15 mouse cellular contexts compared by ENCODE assay signal in the genomic region with DNA sequence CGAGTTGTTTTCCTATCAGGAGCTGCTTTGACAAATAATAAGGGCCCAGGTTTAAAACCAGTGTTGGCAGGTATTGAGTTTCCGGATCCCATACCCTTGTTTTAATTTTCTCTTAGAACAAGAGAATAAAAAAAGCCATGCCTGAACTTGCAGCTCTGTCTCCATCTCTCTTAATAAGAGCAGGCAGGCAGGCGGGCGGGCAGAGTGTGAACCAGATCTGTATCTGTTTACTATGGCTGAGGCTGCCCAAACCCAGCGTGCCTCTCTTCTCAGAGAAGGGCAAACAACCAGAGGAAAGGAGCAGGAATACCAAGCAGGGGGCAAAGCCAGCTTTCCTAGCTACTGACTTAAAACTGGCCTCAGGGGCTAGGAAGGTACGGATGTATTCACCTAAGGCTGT. TPM values are rescaled to one million over a fixed set of nuclear protein-coding genes. Genes with fewer than 3 reads are reported as not detected.
DNase-seq lines count a peak whose midpoint lies in the region; ATAC-seq and TF ChIP-seq lines count a peak whose summit lies in the region.
"Had no signal": no experiment of that assay in that cellular context is flagged by ENCODE, and none has a peak within 500 bp of the region (broad histone marks: within the 10 kb centered on the region; RNA-seq: fewer than 3 reads in every experiment).

No protein-coding gene starts in this region.

- peak overlapping the region; percentile 7; the same call in 1 of the 2 replicates for H3K4me3 ChIP-seq in hindbrain, postnatal 0 days (ENCODE audit: low read length)
- H3K4me3 ChIP-seq in hindbrain, embryonic 13.5 days = no peak overlapping the region
- no peak overlapping the region for H3K4me3 ChIP-seq in lung, embryonic 16.5 days (ENCODE audit: low read length)
- peak overlapping the region; percentile 22 for H3K4me3 ChIP-seq in intestine, embryonic 16.5 days (ENCODE audit: low read length)
- peak overlapping the region; percentile 11; the same call in 1 of the 2 replicates for H3K4me3 ChIP-seq in stomach, embryonic 16.5 days (replicated peaks; ENCODE audit: low read length)
- H3K4me3 ChIP-seq in forebrain, postnatal 0 days (ENCODE audit: low read depth, low read length) = no peak overlapping the region
- H3K4me3 ChIP-seq: left cerebral cortex, adult 2 months; neural tube, embryonic 13.5 days had no signal

- no peak overlapping the region for H3K27ac ChIP-seq in hindbrain, postnatal 0 days
- no peak overlapping the region for H3K27ac ChIP-seq in hindbrain, embryonic 13.5 days
- no peak overlapping the region for H3K27ac ChIP-seq in lung, embryonic 16.5 days (ENCODE audit: low read length)
- peak overlapping the region; percentile 62 for H3K27ac ChIP-seq in intestine, embryonic 16.5 days (ENCODE audit: low read length)
- H3K27ac ChIP-seq in stomach, embryonic 16.5 days (ENCODE audit: low read length) = peak overlapping the region; percentile 78
- H3K27ac ChIP-seq in forebrain, postnatal 0 days (ENCODE audit: low read depth, low read length) = no peak overlapping the region
- H3K27ac ChIP-seq: left cerebral cortex, adult 2 months; liver, embryonic 14.5 days; neural tube, embryonic 13.5 days had no signal

- H3K4me1 ChIP-seq in hindbrain, postnatal 0 days (ENCODE audit: insufficient read depth, low read length) = peaks cover 20% of the 10 kb centered on the region
- peaks cover 77% of the 10 kb centered on the region for H3K4me1 ChIP-seq in hindbrain, embryonic 13.5 days (replicated peaks)
- H3K4me1 ChIP-seq in lung, embryonic 16.5 days (replicated peaks; ENCODE audit: control insufficient read depth, insufficient read depth, low read length) = peaks cover 62% of the 10 kb centered on the region
- H3K4me1 ChIP-seq in intestine, embryonic 16.5 days (ENCODE audit: control insufficient read depth, insufficient read depth, low read length) = peaks cover 55% of the 10 kb centered on the region
- H3K4me1 ChIP-seq in stomach, embryonic 16.5 days (ENCODE audit: control insufficient read depth, insufficient read depth, low read length) = peaks cover 67% of the 10 kb centered on the region
- peaks cover 4% of the 10 kb centered on the region; the same call in 1 of the 2 replicates for H3K4me1 ChIP-seq in forebrain, postnatal 0 days (ENCODE audit: insufficient read depth)

- H3K27me3 ChIP-seq in hindbrain, postnatal 0 days (ENCODE audit: insufficient read depth, low read length) = no peaks in the 10 kb centered on the region
- no peaks in the 10 kb centered on the region for H3K27me3 ChIP-seq in hindbrain, embryonic 13.5 days
- no peaks in the 10 kb centered on the region for H3K27me3 ChIP-seq in lung, embryonic 16.5 days (ENCODE audit: control insufficient read depth, insufficient read depth, low read depth, low read length)
- no peaks in the 10 kb centered on the region for H3K27me3 ChIP-seq in intestine, embryonic 16.5 days (replicated peaks; ENCODE audit: control insufficient read depth, insufficient read depth, low read length)
- H3K27me3 ChIP-seq in stomach, embryonic 16.5 days (ENCODE audit: control insufficient read depth, insufficient read depth, low read length) = no peaks in the 10 kb centered on the region
- no peaks in the 10 kb centered on the region for H3K27me3 ChIP-seq in forebrain, postnatal 0 days (ENCODE audit: insufficient read depth, low read length)
- H3K27me3 ChIP-seq: neural tube, embryonic 13.5 days; Patski had no signal

- TF ChIP-seq CTCF in hindbrain, postnatal 0 days (IDR thresholded peaks at IDR 0.05; ENCODE audit: low read depth) = no peak
- no peak for TF ChIP-seq CTCF in forebrain, postnatal 0 days (IDR thresholded peaks at IDR 0.05; ENCODE audit: low read depth)

- H3K9me3 ChIP-seq in hindbrain, postnatal 0 days (ENCODE audit: low read length) = no peaks in the 10 kb centered on the region
- H3K9me3 ChIP-seq in hindbrain, embryonic 13.5 days = no peaks in the 10 kb centered on the region
- no peaks in the 10 kb centered on the region for H3K9me3 ChIP-seq in lung, embryonic 16.5 days (ENCODE audit: control insufficient read depth, low read length)
- H3K9me3 ChIP-seq in intestine, embryonic 16.5 days (ENCODE audit: control insufficient read depth, low read length) = no peaks in the 10 kb centered on the region
- no peaks in the 10 kb centered on the region for H3K9me3 ChIP-seq in stomach, embryonic 16.5 days (replicated peaks; ENCODE audit: control insufficient read depth, low read length)
- H3K9me3 ChIP-seq in forebrain, postnatal 0 days (ENCODE audit: low read length) = no peaks in the 10 kb centered on the region
- H3K9me3 ChIP-seq: neural tube, embryonic 13.5 days had no signal

- H3K36me3 ChIP-seq in hindbrain, postnatal 0 days (ENCODE audit: insufficient read depth, low read length) = no peaks in the 10 kb centered on the region
- H3K36me3 ChIP-seq in hindbrain, embryonic 13.5 days = no peaks in the 10 kb centered on the region
- no peaks in the 10 kb centered on the region for H3K36me3 ChIP-seq in lung, embryonic 16.5 days (ENCODE audit: control insufficient read depth, insufficient read depth, low read length)
- no peaks in the 10 kb centered on the region for H3K36me3 ChIP-seq in intestine, embryonic 16.5 days (ENCODE audit: control insufficient read depth, insufficient read depth, low read length)
- H3K36me3 ChIP-seq in stomach, embryonic 16.5 days (ENCODE audit: control insufficient read depth, insufficient read depth, low read length) = no peaks in the 10 kb centered on the region
- no peaks in the 10 kb centered on the region for H3K36me3 ChIP-seq in forebrain, postnatal 0 days (ENCODE audit: insufficient read depth)
- H3K36me3 ChIP-seq: neural tube, embryonic 13.5 days had no signal

- WGBS in hindbrain, postnatal 0 days = 56% methylated on average over 6 of the region's 6 CpGs
- 74% methylated on average over 6 of the region's 6 CpGs for WGBS in hindbrain, embryonic 13.5 days
- WGBS in lung, embryonic 16.5 days = 46% methylated on average over 6 of the region's 6 CpGs
- 44% methylated on average over 6 of the region's 6 CpGs for WGBS in intestine, embryonic 16.5 days
- WGBS in stomach, embryonic 16.5 days = 55% methylated on average over 6 of the region's 6 CpGs
- 69% methylated on average over 6 of the region's 6 CpGs for WGBS in forebrain, postnatal 0 days

- no peak for ATAC-seq in hindbrain, postnatal 0 days
- ATAC-seq in hindbrain, embryonic 13.5 days (ENCODE audit: low FRiP score) = no peak
- ATAC-seq in lung, embryonic 16.5 days (ENCODE audit: low read depth) = no peak
- no peak for ATAC-seq in intestine, embryonic 16.5 days
- ATAC-seq in stomach, embryonic 16.5 days (ENCODE audit: insufficient read depth, low FRiP score) = no peak
- no peak for ATAC-seq in forebrain, postnatal 0 days
- ATAC-seq: forebrain, embryonic 14.5 days; Patski had no signal

- peak overlapping the region; percentile 31 for H3K9ac ChIP-seq in hindbrain, postnatal 0 days (replicated peaks; ENCODE audit: low read length)
- H3K9ac ChIP-seq in hindbrain, embryonic 13.5 days = no peak overlapping the region
- H3K9ac ChIP-seq in lung, embryonic 16.5 days (ENCODE audit: low read length) = 0 out of 2 replicates have a peak overlapping the region, but pooled peaks have one; percentile 31
- H3K9ac ChIP-seq in intestine, embryonic 16.5 days (ENCODE audit: low read depth, low read length) = peak overlapping the region; percentile 58
- H3K9ac ChIP-seq in stomach, embryonic 16.5 days (ENCODE audit: low read length) = 0 out of 2 replicates have a peak overlapping the region, but pooled peaks have one; percentile 47
- H3K9ac ChIP-seq in forebrain, postnatal 0 days = no peak overlapping the region
- H3K9ac ChIP-seq: liver, embryonic 14.5 days; neural tube, embryonic 13.5 days had no signal

- no peak for DNase-seq in hindbrain, postnatal 0 days (ENCODE audit: low spot score)
- DNase-seq in lung, postnatal 10 days = no peak
- DNase-seq in forebrain, postnatal 0 days = no peak
- DNase-seq: gastrocnemius, postnatal 36 days; thymus, postnatal 4 days had no signal

- peak overlapping the region; percentile 90 for H3K4me2 ChIP-seq in hindbrain, postnatal 0 days (ENCODE audit: low read depth, low read length)
- H3K4me2 ChIP-seq in hindbrain, embryonic 13.5 days = no peak overlapping the region
- 0 out of 2 replicates have a peak overlapping the region, but pooled peaks have one; percentile 14 for H3K4me2 ChIP-seq in lung, embryonic 16.5 days (ENCODE audit: low read depth, low read length)
- H3K4me2 ChIP-seq in intestine, embryonic 16.5 days (ENCODE audit: low read depth, low read length) = peak overlapping the region; percentile 54
- H3K4me2 ChIP-seq in stomach, embryonic 16.5 days (ENCODE audit: low read depth, low read length) = peak overlapping the region; percentile 44
- no peak overlapping the region for H3K4me2 ChIP-seq in forebrain, postnatal 0 days (ENCODE audit: low read depth)
- H3K4me2 ChIP-seq: midbrain, embryonic 11.5 days; neural tube, embryonic 13.5 days had no signal

RNA-seq across cellular contexts. Expression of a gene that starts 5.3 kb away (rescaled TPM):
- total RNA-seq in hindbrain, postnatal 0 days (2014; rRNA removed) = 36.3 and 45.3 TPM in 2 replicates
- 15.3 and 19.2 TPM in 2 replicates for polyA plus RNA-seq in hindbrain, postnatal 0 days (2015; fragmentation: Nextera tagmentation; extraction: Ambion mirVana)
- polyA plus RNA-seq in hindbrain, embryonic 13.5 days (2015; fragmentation: Nextera tagmentation; extraction: Ambion mirVana) = 12.0 and 13.2 TPM in 2 replicates
- polyA plus RNA-seq in lung, embryonic 16.5 days (2015; fragmentation: Nextera tagmentation; extraction: Ambion mirVana) = 25.8 and 28.3 TPM in 2 replicates
- polyA plus RNA-seq in intestine, embryonic 16.5 days (2015; fragmentation: Nextera tagmentation; extraction: Ambion mirVana) = 20.5 and 21.8 TPM in 2 replicates
- polyA plus RNA-seq in stomach, embryonic 16.5 days (2015; fragmentation: Nextera tagmentation; extraction: Ambion mirVana) = 22.3 and 23.6 TPM in 2 replicates
- total RNA-seq in forebrain, postnatal 0 days (2014; rRNA removed) = 14.3 and 18.9 TPM in 2 replicates
- 4.0 and 7.0 TPM in 2 replicates for polyA plus RNA-seq in forebrain, postnatal 0 days (2015; fragmentation: Nextera tagmentation; extraction: Ambion mirVana)

Comparison
In these comparisons a context has a peak if more than half of its experiments do, and no peak if none do; other contexts are left out.
1. H3K4me2 ChIP-seq: peak in hindbrain, postnatal 0 days (single experiment), lung, embryonic 16.5 days (single experiment), intestine, embryonic 16.5 days (single experiment) and stomach, embryonic 16.5 days (single experiment); none in hindbrain, embryonic 13.5 days (single experiment) and forebrain, postnatal 0 days (single experiment).
2. H3K4me3 ChIP-seq: peak in hindbrain, postnatal 0 days (single experiment), intestine, embryonic 16.5 days (single experiment) and stomach, embryonic 16.5 days (single experiment); none in hindbrain, embryonic 13.5 days (single experiment), lung, embryonic 16.5 days (single experiment) and forebrain, postnatal 0 days (single experiment).
3. H3K9ac ChIP-seq: peak in hindbrain, postnatal 0 days (single experiment), lung, embryonic 16.5 days (single experiment), intestine, embryonic 16.5 days (single experiment) and stomach, embryonic 16.5 days (single experiment); none in hindbrain, embryonic 13.5 days (single experiment) and forebrain, postnatal 0 days (single experiment).
4. H3K27ac ChIP-seq: peak in intestine, embryonic 16.5 days (single experiment) and stomach, embryonic 16.5 days (single experiment); none in hindbrain, postnatal 0 days (single experiment), hindbrain, embryonic 13.5 days (single experiment), lung, embryonic 16.5 days (single experiment) and forebrain, postnatal 0 days (single experiment).